Mouse (Mus musculus): ENCODE measurements around the gene Hamp. TPM values are rescaled to one million over a fixed set of nuclear protein-coding genes. Genes with fewer than 3 reads are reported as not detected.

The Hamp gene
- 32.5 TPM for polyA plus RNA-seq (2014; fragmentation: Illumina TruSeq; extraction: RNeasy Lipid Tissue Mini Kit (QIAGEN cat#74804); ENCODE audit: insufficient read depth, low read depth, low replicate concordance)

GRCm38 (mm10) chr7:30943909-30944635 lies at the start of gene Hamp:
Hamp (minus strand) TSS chr7:30944032.

GRCm38 (mm10) chr7:30973501-30974289 lies 29.9 kb upstream of the Hamp start, which contains the start of gene Fam187b:
Fam187b (plus strand) TSS chr7:30973790.

GRCm38 (mm10) chr7:30973251-30973500 lies 29.3 kb upstream of the Hamp start, which contains the start of gene Lsr:
Lsr (minus strand) TSS chr7:30973464.

GRCm38 (mm10) chr7:30956756-30957366 lies 13.0 kb upstream of the Hamp start, which contains the start of gene Usf2:
Usf2 (minus strand) TSS chr7:30956803.

GRCm38 (mm10) chr7:30924581-30924980 lies 19.3 kb downstream of the Hamp start, which contains the start of gene Hamp2:
Hamp2 (minus strand) TSS chr7:30924681.

GRCm38 (mm10) chr7:30914732-30915131 lies 29.1 kb downstream of the Hamp start, which contains the start of gene Mag:
Mag (minus strand) TSS chr7:30914873.

Other genes starting within 250 kb of the Hamp start
- not detected for gene 2200002J24Rik, start 245.1 kb downstream of the Hamp start, polyA plus RNA-seq (2014; fragmentation: Illumina TruSeq; extraction: RNeasy Lipid Tissue Mini Kit (QIAGEN cat#74804); ENCODE audit: insufficient read depth, low read depth, low replicate concordance)
- not detected for gene Atp4a, start 231.8 kb downstream of the Hamp start, polyA plus RNA-seq (2014; fragmentation: Illumina TruSeq; extraction: RNeasy Lipid Tissue Mini Kit (QIAGEN cat#74804); ENCODE audit: insufficient read depth, low read depth, low replicate concordance)
- gene Tmem147, start 214.5 kb downstream of the Hamp start, polyA plus RNA-seq (2014; fragmentation: Illumina TruSeq; extraction: RNeasy Lipid Tissue Mini Kit (QIAGEN cat#74804); ENCODE audit: insufficient read depth, low read depth, low replicate concordance): 100 TPM
- gene Gapdhs, start 200.4 kb downstream of the Hamp start, polyA plus RNA-seq (2014; fragmentation: Illumina TruSeq; extraction: RNeasy Lipid Tissue Mini Kit (QIAGEN cat#74804); ENCODE audit: insufficient read depth, low read depth, low replicate concordance): not detected
- gene Sbsn, start 192.6 kb downstream of the Hamp start, polyA plus RNA-seq (2014; fragmentation: Illumina TruSeq; extraction: RNeasy Lipid Tissue Mini Kit (QIAGEN cat#74804); ENCODE audit: insufficient read depth, low read depth, low replicate concordance): 17.0 TPM
- gene Dmkn, start 180.3 kb downstream of the Hamp start, polyA plus RNA-seq (2014; fragmentation: Illumina TruSeq; extraction: RNeasy Lipid Tissue Mini Kit (QIAGEN cat#74804); ENCODE audit: insufficient read depth, low read depth, low replicate concordance): 66.8 TPM
- gene Krtdap, start 156.1 kb downstream of the Hamp start, polyA plus RNA-seq (2014; fragmentation: Illumina TruSeq; extraction: RNeasy Lipid Tissue Mini Kit (QIAGEN cat#74804); ENCODE audit: insufficient read depth, low read depth, low replicate concordance): not detected
- gene Ffar2, start 120.3 kb downstream of the Hamp start, polyA plus RNA-seq (2014; fragmentation: Illumina TruSeq; extraction: RNeasy Lipid Tissue Mini Kit (QIAGEN cat#74804); ENCODE audit: insufficient read depth, low read depth, low replicate concordance): 1.6 TPM
- gene Ffar3, start 87.9 kb downstream of the Hamp start, polyA plus RNA-seq (2014; fragmentation: Illumina TruSeq; extraction: RNeasy Lipid Tissue Mini Kit (QIAGEN cat#74804); ENCODE audit: insufficient read depth, low read depth, low replicate concordance): not detected
- gene Ffar1, start 82.5 kb downstream of the Hamp start, polyA plus RNA-seq (2014; fragmentation: Illumina TruSeq; extraction: RNeasy Lipid Tissue Mini Kit (QIAGEN cat#74804); ENCODE audit: insufficient read depth, low read depth, low replicate concordance): 0.51 TPM
- 9.9 TPM for gene Cd22, start 63.7 kb downstream of the Hamp start, polyA plus RNA-seq (2014; fragmentation: Illumina TruSeq; extraction: RNeasy Lipid Tissue Mini Kit (QIAGEN cat#74804); ENCODE audit: insufficient read depth, low read depth, low replicate concordance)
- gene Mag, start 29.2 kb downstream of the Hamp start, polyA plus RNA-seq (2014; fragmentation: Illumina TruSeq; extraction: RNeasy Lipid Tissue Mini Kit (QIAGEN cat#74804); ENCODE audit: insufficient read depth, low read depth, low replicate concordance): 1.6 TPM
- 0.86 TPM for gene Hamp2, start 19.4 kb downstream of the Hamp start, polyA plus RNA-seq (2014; fragmentation: Illumina TruSeq; extraction: RNeasy Lipid Tissue Mini Kit (QIAGEN cat#74804); ENCODE audit: insufficient read depth, low read depth, low replicate concordance)
- gene Usf2, start 12.8 kb upstream of the Hamp start, polyA plus RNA-seq (2014; fragmentation: Illumina TruSeq; extraction: RNeasy Lipid Tissue Mini Kit (QIAGEN cat#74804); ENCODE audit: insufficient read depth, low read depth, low replicate concordance): 69.5 TPM
- gene Lsr, start 29.4 kb upstream of the Hamp start, polyA plus RNA-seq (2014; fragmentation: Illumina TruSeq; extraction: RNeasy Lipid Tissue Mini Kit (QIAGEN cat#74804); ENCODE audit: insufficient read depth, low read depth, low replicate concordance): 37.2 TPM
- gene Fam187b, start 29.8 kb upstream of the Hamp start, polyA plus RNA-seq (2014; fragmentation: Illumina TruSeq; extraction: RNeasy Lipid Tissue Mini Kit (QIAGEN cat#74804); ENCODE audit: insufficient read depth, low read depth, low replicate concordance): 5.7 TPM
- gene Fxyd5, start 98.4 kb upstream of the Hamp start, polyA plus RNA-seq (2014; fragmentation: Illumina TruSeq; extraction: RNeasy Lipid Tissue Mini Kit (QIAGEN cat#74804); ENCODE audit: insufficient read depth, low read depth, low replicate concordance): 231 TPM
- gene Fxyd7, start 107.4 kb upstream of the Hamp start, polyA plus RNA-seq (2014; fragmentation: Illumina TruSeq; extraction: RNeasy Lipid Tissue Mini Kit (QIAGEN cat#74804); ENCODE audit: insufficient read depth, low read depth, low replicate concordance): 3.1 TPM
- 320 TPM for gene Fxyd1, start 113.2 kb upstream of the Hamp start, polyA plus RNA-seq (2014; fragmentation: Illumina TruSeq; extraction: RNeasy Lipid Tissue Mini Kit (QIAGEN cat#74804); ENCODE audit: insufficient read depth, low read depth, low replicate concordance)
- 2.3 TPM for gene Lgi4, start 115.3 kb upstream of the Hamp start, polyA plus RNA-seq (2014; fragmentation: Illumina TruSeq; extraction: RNeasy Lipid Tissue Mini Kit (QIAGEN cat#74804); ENCODE audit: insufficient read depth, low read depth, low replicate concordance)
- 50.6 TPM for gene Fxyd3, start 132.7 kb upstream of the Hamp start, polyA plus RNA-seq (2014; fragmentation: Illumina TruSeq; extraction: RNeasy Lipid Tissue Mini Kit (QIAGEN cat#74804); ENCODE audit: insufficient read depth, low read depth, low replicate concordance)
- gene Hpn, start 171.3 kb upstream of the Hamp start, polyA plus RNA-seq (2014; fragmentation: Illumina TruSeq; extraction: RNeasy Lipid Tissue Mini Kit (QIAGEN cat#74804); ENCODE audit: insufficient read depth, low read depth, low replicate concordance): 10.6 TPM
- 9.8 TPM for gene Scn1b, start 183.0 kb upstream of the Hamp start, polyA plus RNA-seq (2014; fragmentation: Illumina TruSeq; extraction: RNeasy Lipid Tissue Mini Kit (QIAGEN cat#74804); ENCODE audit: insufficient read depth, low read depth, low replicate concordance)
- 43.1 TPM for gene Gramd1a, start 211.9 kb upstream of the Hamp start, polyA plus RNA-seq (2014; fragmentation: Illumina TruSeq; extraction: RNeasy Lipid Tissue Mini Kit (QIAGEN cat#74804); ENCODE audit: insufficient read depth, low read depth, low replicate concordance)

Data from lung, adult 10 weeks (tissue).